Mouse (Mus musculus): Measurements from ENCODE around the gene Cenpa.

DNA sequence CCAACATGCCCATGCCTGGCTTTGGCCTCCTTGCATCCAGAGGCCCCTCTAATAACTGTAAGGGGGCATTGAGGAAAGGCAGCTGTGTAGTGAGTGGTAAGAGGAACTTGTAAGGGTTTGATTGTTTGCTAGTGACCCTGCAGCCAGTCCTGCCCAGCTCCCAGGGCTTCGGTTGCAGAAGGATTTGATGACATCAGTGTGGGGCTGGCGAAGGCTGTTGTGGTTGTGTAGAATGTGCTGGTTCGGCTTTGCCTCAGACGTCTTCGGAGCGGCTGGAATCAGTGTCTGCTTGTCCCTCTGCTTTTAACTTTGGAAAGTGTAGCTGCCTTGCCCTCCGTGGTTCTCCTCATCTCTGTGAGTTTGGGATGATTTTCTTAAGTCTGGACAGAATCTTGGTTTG lies 10.2 kb downstream of the Cenpa start:
- TF ChIP-seq POLR2A (IDR thresholded peaks at IDR 0.05; ENCODE audit: low read depth, low read length) (no peak), CTCF (conservative IDR thresholded peaks at IDR 0.05; ENCODE audit: insufficient read depth, insufficient read length, low read depth, low read length) (no peak)

Measured in kidney, adult 2 months (tissue).